Mouse (Mus musculus) T-helper 1 cell (primary cell): ENCODE measurements around the gene Vav3.

Source experiments
- in situ Hi-C: fragments of 300-600 bp; cut with MboI, MseI; formaldehyde crosslinking; loops from one replicate; pipeline ENCODE4 v1.15.1; 2025; ENCODE audit warnings: high pct_unique_total_duplicates

Vav3 gene

GRCm38 (mm10) chr3:109574161-109574560 is 233.7 kb downstream of the Vav3 start:
- in situ Hi-C loops, result no loop called here

- in situ Hi-C loops, result no loop called here
These were observed 237.9 kb downstream of the Vav3 start for GRCm38 (mm10) chr3:109578347-109578746.

DNA sequence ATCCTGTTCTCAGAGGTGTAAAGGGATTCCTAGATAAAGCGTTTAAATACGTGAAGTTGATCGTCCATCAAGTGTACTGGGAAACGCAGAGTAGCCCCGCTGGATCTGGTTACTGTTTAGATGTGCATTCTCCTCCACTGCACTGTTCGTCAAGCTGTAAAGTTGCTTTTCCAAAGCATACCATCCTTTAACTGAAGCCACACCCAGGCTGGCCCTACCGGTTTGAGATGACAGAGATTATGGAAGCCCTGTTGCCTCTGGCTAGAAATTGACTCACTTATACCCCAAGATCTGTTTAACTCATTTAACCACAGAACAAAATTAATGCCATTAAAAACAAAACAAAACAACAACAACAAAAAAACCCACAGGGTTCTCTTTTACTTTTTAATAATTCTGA is 238.5 kb downstream of the Vav3 start:
- in situ Hi-C loops, result no loop called here

DNA sequence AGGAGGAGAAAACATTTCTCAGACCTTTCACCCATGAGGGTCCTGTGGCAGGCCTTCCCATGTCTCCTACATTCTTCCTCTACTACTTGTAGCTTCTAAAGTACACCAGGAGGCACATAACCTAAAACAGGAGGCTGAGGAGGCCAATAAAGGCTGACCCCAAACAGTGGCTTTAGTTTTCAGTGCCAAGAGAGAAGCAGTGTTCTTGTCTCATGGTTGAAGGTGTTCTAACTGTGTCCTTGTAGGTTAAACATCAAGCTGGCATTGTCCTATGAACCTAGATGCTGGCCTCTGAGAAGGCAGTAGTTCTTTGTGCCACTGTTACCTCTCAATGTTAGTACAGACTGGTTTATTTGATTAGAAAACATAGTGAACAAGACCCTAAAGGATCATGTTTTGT is 245.5 kb downstream of the Vav3 start:
- in situ Hi-C loops, result no loop called here

GRCm38 (mm10) chr3:109592970-109593369 is 252.5 kb downstream of the Vav3 start:
- in situ Hi-C loops, result no loop called here

GRCm38 (mm10) chr3:109596084-109596483 is 255.6 kb downstream of the Vav3 start:
- in situ Hi-C loops, result no loop called here

DNA sequence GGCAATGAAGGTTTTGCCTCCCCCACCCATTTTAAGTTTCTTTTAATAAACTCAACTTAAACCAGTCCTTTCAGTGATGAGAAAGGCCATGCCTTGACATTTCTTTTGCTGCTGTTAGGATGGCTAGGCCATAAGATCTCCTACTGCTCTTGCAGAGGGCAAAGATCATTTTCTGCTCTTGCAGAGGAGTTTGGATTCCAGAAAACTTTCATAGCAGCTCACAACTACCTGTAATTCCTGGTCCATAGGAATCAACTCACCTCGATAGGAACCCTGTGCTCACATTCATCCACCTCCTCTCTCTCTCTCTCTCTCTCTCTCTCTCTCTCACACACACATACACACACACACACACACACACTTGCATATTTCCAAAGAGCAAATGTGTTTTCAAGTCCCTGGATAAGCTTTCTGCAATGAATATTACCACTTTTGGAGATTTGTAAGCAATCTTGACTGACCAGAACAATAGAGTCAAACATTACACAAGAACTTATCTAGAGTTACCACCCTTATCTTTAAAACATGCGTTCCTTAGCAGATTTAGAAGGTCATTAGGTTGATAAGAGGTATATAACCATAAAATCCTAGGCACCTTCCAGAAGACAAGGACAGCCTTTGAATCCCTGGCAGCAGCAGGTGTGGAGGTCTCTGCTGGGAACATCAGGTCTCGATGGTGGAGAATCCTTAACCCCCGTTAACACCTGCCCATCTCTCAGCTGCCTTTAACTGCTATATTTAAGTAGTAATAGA is 260.4 kb downstream of the Vav3 start:
- in situ Hi-C loops, result no loop called here

DNA sequence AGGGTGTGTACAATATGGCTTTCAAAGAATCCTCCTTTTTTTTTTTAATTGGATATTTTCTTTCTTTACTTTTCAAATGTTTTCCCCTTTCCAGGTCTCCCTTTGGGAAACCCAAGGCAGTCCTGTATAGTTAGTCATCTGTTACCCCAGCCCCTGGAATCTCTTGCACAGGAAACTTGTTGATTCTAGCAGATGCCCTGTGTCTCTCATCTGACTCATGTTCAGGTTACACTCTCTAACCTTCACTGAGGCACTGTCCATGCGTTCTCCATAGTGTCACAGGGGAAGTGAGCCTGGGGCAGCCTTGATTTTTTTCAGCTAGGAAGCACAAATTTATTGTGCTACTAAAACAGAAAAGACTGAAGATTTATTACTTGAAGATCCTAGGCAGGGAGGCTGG is 262.3 kb downstream of the Vav3 start:
- in situ Hi-C loops, result no loop called here

DNA sequence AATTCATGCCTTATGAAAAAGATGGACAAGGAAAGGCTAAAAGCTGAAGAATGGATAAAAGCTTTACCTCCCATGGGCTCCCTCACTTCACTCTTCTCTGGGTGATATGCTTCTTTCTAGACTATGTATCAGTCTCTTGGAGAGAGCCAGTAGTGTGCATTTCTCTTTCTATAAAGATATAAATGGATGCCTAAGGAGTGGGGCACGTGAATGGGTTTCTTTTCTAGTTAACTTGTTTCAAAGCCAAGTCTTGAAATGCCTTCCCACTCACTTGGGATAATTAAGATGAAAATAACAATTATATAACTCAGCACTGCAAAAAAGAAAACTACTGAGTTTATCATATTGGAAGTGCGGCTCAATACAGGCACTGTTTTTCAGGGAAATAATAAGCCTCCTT is 265.7 kb downstream of the Vav3 start:
- in situ Hi-C loops, result no loop called here

GRCm38 (mm10) chr3:109621721-109622120 is 281.3 kb downstream of the Vav3 start:
- in situ Hi-C loops, result no loop called here

GRCm38 (mm10) chr3:109622361-109622760 is 281.9 kb downstream of the Vav3 start:
- in situ Hi-C loops, result no loop called here

GRCm38 (mm10) chr3:109622816-109623215 is 282.4 kb downstream of the Vav3 start:
- in situ Hi-C loops, result no loop called here

GRCm38 (mm10) chr3:109623770-109624169 is 283.3 kb downstream of the Vav3 start:
- in situ Hi-C loops, result no loop called here

DNA sequence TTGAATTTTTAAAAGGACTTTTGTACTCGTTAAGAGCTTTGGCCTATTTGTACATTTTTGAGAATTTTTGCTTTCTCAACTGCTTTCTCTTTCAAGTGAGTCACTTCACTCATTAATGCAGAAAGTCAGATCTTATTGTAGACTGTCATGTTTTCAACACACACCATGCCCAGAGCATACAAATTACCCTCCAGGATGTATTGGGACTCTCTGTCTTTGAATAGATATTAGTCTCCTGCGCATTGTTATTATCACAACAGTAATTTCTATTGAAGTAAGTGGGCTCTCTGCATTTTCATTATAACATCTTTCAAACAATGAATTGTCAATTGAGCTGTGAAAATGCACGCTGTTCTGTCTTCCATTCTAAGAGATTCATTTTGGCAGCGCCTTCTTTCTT is 295.6 kb downstream of the Vav3 start:
- in situ Hi-C loops, result no loop called here

- in situ Hi-C loops, result no loop called here
These were observed 298.9 kb downstream of the Vav3 start for GRCm38 (mm10) chr3:109639386-109639785.

DNA sequence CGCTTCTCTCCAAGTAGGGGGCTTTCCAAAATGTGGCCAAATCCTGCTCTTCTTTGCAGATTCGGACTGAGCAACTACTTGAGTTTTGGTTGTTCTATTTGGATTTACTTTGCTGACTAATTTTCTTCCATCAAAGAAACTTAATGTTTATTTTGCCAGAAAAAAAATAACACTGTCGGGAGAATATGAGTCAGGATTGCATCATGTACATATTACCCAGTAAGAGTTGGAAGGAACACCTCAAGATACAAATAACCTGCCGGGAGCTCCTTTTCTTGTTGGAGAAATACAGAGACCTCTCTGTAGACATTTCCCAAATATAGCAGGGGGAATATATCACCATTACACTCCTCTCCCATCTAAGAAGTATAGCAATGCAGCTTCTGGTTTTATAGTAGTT is 300.3 kb downstream of the Vav3 start:
- in situ Hi-C loops, result no loop called here

- in situ Hi-C loops, result no loop called here
These were observed 307.8 kb downstream of the Vav3 start for GRCm38 (mm10) chr3:109648242-109648641.

GRCm38 (mm10) chr3:109651479-109651878 is 311.0 kb downstream of the Vav3 start:
- in situ Hi-C loops, result no loop called here

DNA sequence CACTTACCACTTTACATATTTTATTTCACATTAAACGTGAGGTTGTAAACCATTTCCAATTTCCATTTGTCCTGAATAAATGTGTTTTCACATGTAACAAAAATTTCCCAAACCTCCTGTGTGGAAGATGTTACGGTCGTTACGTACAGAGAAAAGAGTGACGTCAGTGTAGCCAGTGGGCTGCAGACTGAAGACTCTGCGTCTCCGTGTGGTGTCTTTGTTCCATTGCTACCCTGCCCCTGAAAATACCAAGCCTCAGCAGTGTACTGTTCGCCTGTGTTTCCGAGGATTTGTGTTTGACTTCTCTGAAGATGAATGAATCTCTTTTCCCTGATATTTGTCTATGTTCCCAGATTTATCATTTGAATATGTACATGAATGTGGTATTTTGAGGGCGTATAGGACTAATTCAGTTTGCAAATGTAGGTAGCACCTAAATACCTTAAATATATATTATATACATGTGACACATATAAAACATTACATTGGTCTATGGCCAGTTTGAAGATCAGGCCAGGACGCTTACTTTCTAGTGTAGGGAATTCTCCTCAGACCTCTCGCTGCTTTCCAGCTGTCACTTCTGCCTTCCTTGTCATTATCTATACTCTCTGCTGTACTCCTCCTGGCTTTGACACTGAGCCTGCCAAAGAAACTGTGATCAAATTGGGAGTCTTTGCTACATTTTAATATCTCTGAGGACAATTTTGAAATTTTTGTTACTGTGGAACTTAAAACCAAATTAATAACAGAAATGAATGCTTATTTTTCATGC is 312.6 kb downstream of the Vav3 start:
- in situ Hi-C loops, result no loop called here

DNA sequence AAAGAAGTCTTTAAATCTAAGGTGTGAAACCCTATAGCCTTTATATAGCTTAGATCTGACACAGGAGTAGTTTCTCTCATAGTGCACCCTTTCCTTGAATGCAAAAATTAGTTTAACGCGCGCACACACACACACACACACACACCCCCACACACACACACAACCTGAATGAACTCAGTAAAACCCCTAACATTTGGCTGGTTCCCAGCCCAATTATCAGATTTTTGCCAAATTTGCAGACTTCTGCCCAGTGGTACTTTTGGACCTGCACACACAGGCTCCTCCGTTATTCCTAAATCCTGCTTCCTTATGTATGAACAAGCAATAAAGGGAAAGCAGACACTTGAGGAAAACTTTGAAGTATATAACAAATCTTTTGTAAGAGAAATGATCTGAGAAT is 313.9 kb downstream of the Vav3 start:
- in situ Hi-C loops, result no loop called here

- in situ Hi-C loops, result no loop called here
These were observed 331.3 kb downstream of the Vav3 start for GRCm38 (mm10) chr3:109671716-109672115.

- in situ Hi-C loops, result no loop called here
These were observed 332.5 kb downstream of the Vav3 start for GRCm38 (mm10) chr3:109672925-109673324.

GRCm38 (mm10) chr3:109680281-109680680 is 339.8 kb downstream of the Vav3 start:
- in situ Hi-C loops, result no loop called here
